Mouse (Mus musculus) lung, adult 2 months (tissue): ENCODE measurements around the gene Inpp5f.

ENCODE experiments used
- CTCF ChIP-seq: fragments of 200-500 bp; IDR thresholded peaks from 2 replicates; pipeline ENCODE4 v1.5.1; 2011; ENCODE audit warnings: mild to moderate bottlenecking, low read length, control low read depth; ENCODE audit not compliant: insufficient read depth
- POLR2A ChIP-seq: fragments of 200-500 bp; IDR thresholded peaks from 2 replicates; pipeline ENCODE4 v1.6.1; 2011; ENCODE audit warnings: low read depth, mild to moderate bottlenecking, control low read depth, low read length, borderline replicate concordance; ENCODE audit errors: extremely low read depth

GRCm38 (mm10) chr7:128601826-128602225 lies 9.3 kb upstream of the Inpp5f start:
- TF ChIP-seq CTCF (no peak), POLR2A (no peak)
